Mouse (Mus musculus): ENCODE data around the gene Rab11fip3. TPM values are rescaled to one million over a fixed set of nuclear protein-coding genes. Genes with fewer than 3 reads are reported as not detected.

The Rab11fip3 gene
- polyA plus RNA-seq, 1 experiment: 41.3 TPM

- DNase-seq (ENCODE audit: low read depth, low spot score): peak; percentile 88
- WGBS: 2% methylated on average over 32 of the region's 32 CpGs
Measured at GRCm38 (mm10) chr17:26089905-26090632, 20.7 kb upstream of the Rab11fip3 start, which contains the start of gene Decr2. TSS of gene Decr2 (minus strand) at chr17:26090337.

DNA sequence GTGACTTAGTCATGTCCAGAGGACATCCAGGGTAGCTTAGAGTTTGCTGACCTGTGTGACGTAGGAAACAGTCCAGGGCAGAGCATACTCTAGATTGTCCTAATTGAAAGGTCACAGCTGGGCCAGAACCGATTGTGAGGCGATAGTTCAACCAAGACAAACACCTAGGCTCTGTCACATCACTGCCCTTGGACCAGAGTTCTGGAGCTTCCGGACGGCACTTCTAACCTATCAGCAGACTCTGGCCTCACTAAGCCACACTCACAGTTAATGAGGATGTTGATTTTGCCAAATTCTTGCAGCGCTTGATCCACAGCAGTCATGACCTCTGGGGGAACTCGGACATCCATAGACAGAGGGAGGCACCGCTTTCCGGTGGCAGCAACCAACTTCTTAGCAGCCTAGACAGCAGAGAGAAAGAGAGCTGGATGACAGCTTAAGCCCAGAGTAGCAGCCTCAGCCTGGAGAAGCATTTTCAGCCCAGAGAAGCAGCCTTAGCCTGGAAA is 17.8 kb upstream of the Rab11fip3 start:
- no peak for DNase-seq (ENCODE audit: low read depth, low spot score)
- 93% methylated on average over 9 of the region's 9 CpGs for WGBS

DNA sequence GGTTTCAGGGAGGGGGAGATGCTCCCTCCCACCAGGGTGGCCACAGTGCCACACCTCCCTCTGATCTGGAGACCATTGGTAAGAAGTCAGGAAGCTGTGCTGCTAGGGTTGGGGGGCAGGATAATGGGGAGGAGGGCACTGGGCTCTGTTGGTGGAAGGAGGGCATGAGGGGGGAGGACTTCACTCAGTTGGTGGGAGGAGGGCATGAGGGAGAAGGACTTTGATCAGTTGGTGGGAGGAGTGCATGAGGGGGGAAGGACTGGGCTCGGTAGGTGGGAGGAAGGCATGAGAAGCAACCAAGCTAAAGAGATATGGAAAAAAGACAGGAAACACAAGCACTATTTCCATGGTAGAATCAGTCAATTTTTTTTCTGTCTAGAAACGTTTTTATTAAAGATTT is 11.5 kb upstream of the Rab11fip3 start:
- DNase-seq (ENCODE audit: low read depth, low spot score): no peak
- 37% methylated on average over 2 of the region's 2 CpGs for WGBS

GRCm38 (mm10) chr17:26078851-26079250 is 9.5 kb upstream of the Rab11fip3 start:
- 59% methylated on average over 2 of the region's 2 CpGs for WGBS

DNA sequence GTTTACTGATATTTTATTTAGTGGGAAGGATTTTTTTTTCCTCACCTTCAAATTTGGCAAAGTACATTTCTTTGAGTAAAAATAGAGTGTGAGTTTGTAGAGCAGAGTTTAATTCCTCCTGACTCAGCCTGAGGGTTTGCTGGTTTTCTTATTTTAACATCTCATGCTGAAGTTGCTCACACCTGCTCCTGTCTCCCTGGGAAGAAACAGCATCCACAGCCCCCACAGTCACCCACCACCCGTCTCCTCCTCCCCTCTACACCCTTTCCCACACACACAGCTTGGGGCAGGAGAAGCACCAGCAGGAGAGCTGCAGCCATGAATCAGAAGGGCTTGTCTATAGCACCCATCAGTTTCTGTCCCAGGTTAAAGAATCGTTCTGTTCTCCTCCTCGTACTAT is 5.9 kb upstream of the Rab11fip3 start:
- WGBS: 63% methylated on average over 3 of the region's 3 CpGs
- DNase-seq (ENCODE audit: low read depth, low spot score): no peak

More at GRCm38 (mm10) chr17:26078851-26079250, 9.5 kb upstream of the Rab11fip3 start:
- DNase-seq (ENCODE audit: low read depth, low spot score): no peak

GRCm38 (mm10) chr17:26070136-26070535 is 781 bp upstream of the Rab11fip3 start:
- WGBS: 17% methylated on average over 6 of the region's 6 CpGs

DNA sequence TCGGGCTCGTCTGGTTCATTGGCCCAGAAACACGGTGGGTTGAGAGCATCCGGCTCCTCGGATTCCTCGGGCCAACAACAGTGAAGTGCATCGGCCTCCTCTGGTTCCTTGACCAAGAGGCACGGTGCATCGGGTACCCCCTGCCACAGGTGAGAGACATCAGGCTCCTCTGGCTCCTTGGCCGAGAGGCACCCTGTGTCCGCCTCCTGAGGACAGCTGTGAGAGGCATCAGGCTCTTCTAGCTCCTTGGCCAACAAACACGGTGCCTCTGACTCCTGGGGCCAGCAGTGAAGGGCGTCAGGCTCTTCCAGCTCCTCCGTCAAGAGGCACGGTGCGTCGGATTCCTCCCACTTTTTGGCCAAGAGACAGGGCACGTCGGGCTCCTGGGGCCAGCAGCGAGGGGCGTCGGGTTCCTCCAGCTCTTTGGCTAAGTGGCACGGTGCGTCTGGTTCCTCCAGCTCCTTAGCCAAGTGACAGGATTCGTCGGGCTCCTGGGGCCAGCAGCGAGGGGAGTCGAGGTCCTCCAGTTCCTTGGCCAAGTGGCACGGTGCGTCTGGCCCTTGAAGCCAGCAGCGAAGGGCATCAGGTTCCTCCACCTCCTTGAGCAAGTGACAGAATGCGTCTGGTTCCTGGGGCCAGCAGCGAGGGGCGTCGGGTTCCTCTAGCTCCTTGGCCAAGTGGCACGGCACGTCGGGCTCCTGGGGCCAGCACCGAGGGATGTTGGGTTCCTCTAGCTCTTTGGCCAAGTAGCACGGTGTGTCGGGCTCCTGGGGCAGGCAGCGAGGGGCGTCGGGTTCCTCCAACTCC is 1.1 kb downstream of the Rab11fip3 start:
- DNase-seq (ENCODE audit: low read depth, low spot score): no peak
- 4% methylated on average over 44 of the region's 44 CpGs for WGBS

More at GRCm38 (mm10) chr17:26070136-26070535, 781 bp upstream of the Rab11fip3 start:
- DNase-seq (ENCODE audit: low read depth, low spot score): no peak

DNA sequence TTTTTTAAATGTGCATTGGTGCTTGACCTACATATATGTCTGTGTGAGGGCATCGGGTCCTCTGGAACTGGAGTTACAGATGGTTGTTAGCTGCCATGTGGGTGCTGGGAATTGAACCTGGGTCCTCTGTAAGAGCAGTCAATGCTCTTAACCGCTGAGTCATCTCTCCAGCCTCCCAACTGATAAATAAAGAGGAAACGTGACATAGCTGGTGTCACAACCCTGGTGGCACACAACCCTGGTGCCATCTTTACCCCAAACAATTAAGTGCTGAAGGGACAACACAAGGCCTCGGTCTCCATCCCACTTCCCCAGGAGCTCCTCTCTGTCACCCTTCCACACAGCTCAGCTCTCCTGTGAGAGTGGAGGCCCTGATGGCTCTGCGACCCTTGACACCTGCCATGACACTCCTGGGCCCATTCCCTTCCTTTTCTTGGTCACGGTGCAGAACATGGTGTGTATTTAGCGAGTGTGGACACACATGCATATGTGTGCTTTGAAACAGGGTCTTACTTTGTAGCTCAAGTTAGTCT is 2.8 kb downstream of the Rab11fip3 start:
- WGBS: 93% methylated on average over 7 of the region's 7 CpGs
- DNase-seq (ENCODE audit: low read depth, low spot score): no peak

DNA sequence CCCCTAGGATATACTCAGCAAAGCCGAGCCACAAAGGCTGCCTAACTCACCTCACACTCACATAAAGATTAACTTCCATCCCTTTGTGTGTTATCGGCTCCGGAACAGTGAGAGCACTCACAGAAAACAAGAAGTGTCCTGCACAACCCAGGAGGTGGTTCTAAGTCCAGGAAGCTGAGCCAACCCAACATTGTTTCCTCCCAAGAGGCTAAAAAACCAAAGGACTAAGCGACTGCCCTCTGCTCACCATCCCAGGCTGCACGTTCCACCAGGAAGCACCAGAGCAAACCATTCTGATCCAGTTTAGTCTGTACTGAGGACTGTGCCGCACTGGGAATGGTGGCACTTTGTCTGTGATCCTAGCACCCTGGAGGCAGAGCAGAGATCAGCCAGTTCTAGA is 4.4 kb downstream of the Rab11fip3 start:
- WGBS: 70% methylated on average over 6 of the region's 6 CpGs
- DNase-seq (ENCODE audit: low read depth, low spot score): no peak

- DNase-seq (ENCODE audit: low read depth, low spot score): no peak
- 76% methylated on average over 9 of the region's 9 CpGs for WGBS
Measured at GRCm38 (mm10) chr17:26057787-26058567, 11.4 kb downstream of the Rab11fip3 start.

DNA sequence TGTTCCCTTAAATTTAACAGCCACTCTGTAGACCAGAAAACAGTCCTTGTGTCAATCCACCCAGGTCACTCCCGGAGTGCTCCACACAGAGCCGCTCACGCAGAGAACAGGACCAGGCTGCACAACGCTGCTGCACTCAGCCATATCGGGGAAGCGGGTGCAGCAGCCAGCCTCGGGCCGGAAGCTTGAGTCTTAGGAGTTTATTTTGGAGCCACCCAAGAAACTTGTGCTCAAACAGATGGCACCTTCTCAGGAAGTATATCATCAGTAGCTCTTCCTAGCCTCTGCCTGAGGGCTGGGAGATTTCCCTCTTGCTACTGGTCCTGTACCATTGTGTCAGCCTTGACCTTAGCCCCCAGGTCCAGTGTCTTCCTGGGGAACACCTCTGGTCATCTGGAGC is 12.1 kb downstream of the Rab11fip3 start:
- WGBS: 91% methylated on average over 8 of the region's 8 CpGs
- no peak for DNase-seq (ENCODE audit: low read depth, low spot score)

- WGBS: 79% methylated on average over 6 of the region's 6 CpGs
- no peak for DNase-seq (ENCODE audit: low read depth, low spot score)
Measured at GRCm38 (mm10) chr17:26055164-26055563, 14.2 kb downstream of the Rab11fip3 start.

DNA sequence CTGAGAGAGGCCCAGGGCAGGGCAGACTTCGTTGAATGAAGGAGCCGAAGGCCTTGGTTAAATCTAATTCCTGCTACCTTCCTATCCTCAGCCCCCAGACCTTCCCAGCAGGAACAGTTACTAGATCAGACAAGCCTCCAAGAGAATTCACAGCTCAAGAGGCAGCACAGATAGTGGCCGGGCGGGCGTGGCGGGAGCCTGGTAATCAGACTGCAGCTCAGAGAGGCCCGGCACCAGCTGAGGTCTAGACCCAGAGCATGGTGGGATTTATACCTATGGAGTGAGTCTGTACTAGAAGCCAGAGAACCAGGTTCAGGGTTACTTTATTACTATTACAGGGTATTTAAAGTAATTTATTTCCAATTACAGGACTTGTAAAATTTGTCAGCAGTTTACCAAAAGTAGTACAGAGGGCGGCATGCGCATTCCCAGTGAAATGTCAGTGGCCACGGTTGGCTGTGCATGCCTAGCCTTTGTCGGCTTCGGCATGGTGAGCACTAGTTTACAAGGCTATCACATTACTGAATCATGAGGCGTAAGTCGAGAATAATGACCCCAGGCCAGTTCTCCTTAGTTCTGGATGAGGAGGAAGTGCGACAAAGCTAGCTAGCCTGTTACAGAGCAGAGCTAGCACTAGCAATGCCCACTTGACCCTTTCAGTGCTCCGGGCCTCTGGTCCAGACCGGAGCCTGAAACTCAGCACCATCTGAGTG is 15.1 kb downstream of the Rab11fip3 start:
- 71% methylated on average over 17 of the region's 17 CpGs for WGBS
- DNase-seq (ENCODE audit: low read depth, low spot score): no peak

DNA sequence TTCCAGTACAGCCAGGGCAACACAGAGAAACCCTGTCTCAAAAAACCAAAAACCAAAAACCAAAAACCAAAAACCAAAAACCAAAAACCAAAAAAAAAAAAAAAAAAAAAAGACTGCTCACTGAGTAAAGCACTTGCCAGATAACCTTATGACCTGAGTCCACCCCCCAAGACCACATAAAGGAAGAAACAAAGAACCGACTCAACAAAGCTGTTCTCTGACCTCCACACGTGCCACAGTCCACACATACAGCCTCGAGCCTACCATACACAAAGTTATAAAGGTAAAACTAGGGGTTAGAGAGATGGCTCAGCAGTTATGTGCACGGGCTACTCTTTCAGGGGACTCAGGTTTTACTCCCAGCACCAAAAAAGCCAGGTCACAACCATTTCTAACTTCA is 16.6 kb downstream of the Rab11fip3 start:
- no peak for DNase-seq (ENCODE audit: low read depth, low spot score)
- WGBS: 87% methylated on average over 4 of the region's 4 CpGs

- WGBS: 83% methylated on average over 4 of the region's 4 CpGs
- no peak for DNase-seq (ENCODE audit: low read depth, low spot score)
Measured at GRCm38 (mm10) chr17:26052074-26052473, 17.3 kb downstream of the Rab11fip3 start.

DNA sequence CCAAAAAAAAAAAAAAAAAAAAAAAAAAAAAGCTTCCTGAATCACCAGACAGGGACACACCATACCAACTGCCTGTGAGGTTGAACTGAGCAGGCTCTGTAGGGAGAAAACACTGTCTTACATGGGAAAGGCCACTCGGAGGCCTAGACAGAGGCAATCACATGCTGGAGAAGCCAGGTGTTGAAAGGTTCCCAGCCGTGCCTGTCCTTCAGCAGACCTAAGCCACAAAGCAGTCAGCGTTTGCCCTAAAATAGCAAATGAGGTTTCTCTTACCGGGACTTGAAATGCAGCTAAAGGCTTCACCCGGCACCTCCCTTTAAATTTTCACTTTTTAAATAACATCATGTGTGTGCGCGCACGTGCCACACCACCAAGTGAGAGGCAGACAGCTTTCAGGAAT is 21.2 kb downstream of the Rab11fip3 start:
- no peak for DNase-seq (ENCODE audit: low read depth, low spot score)
- WGBS: 88% methylated on average over 8 of the region's 8 CpGs

DNA sequence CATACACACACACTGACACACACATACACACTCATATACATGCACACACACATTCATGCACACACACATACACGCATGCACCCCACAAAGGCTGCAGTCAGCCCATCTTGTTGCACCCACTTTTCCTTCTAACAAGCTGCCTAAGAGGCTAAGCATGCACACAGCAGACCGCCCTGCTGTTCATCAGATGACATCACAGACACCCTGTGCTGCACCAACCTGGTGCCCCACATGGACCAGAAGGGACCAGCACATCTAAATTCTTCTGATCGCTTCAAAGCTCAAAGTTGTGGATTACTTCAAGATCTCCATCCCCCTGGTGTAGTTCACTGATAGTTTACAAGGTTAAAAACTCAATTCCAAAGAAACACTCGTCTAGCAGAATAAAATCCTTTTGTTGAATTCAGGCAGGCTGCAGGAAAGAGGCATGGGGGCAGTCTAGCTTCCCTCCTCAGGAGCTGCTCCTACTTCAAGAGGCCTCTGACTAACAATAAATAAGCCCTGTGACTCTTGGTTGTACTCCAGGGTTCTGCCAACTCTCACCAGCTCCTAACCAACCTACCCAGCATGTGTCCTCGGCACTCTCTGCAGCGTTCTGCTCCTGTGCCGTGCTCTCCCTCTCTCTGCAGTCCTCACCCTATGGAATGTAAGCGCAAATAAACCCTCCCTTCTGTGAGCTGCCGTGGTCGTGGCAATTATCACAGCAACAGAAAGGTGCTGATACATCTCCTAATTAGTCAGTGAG is 22.9 kb downstream of the Rab11fip3 start:
- DNase-seq (ENCODE audit: low read depth, low spot score): no peak
- WGBS: 64% methylated on average over 10 of the region's 10 CpGs

GRCm38 (mm10) chr17:26045285-26045684 is 24.1 kb downstream of the Rab11fip3 start:
- DNase-seq (ENCODE audit: low read depth, low spot score): no peak
- WGBS: 18% methylated on average over 4 of the region's 4 CpGs

Measured in large intestine, adult 2 months (tissue).